Mouse (Mus musculus): Measurements from ENCODE around the gene Cdr2l. TPM values are rescaled to one million over a fixed set of nuclear protein-coding genes. Genes with fewer than 3 reads are reported as not detected.

Gene Cdr2l
- polyA plus RNA-seq, 1 experiment from 2014 or later: 22.4 TPM

GRCm38 (mm10) chr11:115420336-115421190 is 38.8 kb downstream of the Cdr2l start:
- ATAC-seq (ENCODE audit: low FRiP score): peak; percentile 78
- Histone ChIP-seq H3K9me3 (no peaks in the 10 kb centered on the region), H3K4me3 (peak overlapping the region; percentile 90), H3K27me3 (no peaks in the 10 kb centered on the region), H3K27ac (peak overlapping the region; percentile 92), H3K9ac (peak overlapping the region; percentile 96), H3K4me1 (replicated peaks) (peaks cover 44% of the 10 kb centered on the region), H3K36me3 (peaks cover 42% of the 10 kb centered on the region), H3K4me2 (peak overlapping the region; percentile 99)
- WGBS: 2% methylated on average over 42 of the region's 45 CpGs

GRCm38 (mm10) chr11:115421328-115421727 is 39.6 kb downstream of the Cdr2l start:
- Histone ChIP-seq H3K4me2 (peak overlapping the region; percentile 99), H3K27me3 (no peaks in the 10 kb centered on the region), H3K36me3 (peaks cover 42% of the 10 kb centered on the region), H3K27ac (no peak overlapping the region), H3K4me3 (peak overlapping the region; percentile 90), H3K9me3 (no peaks in the 10 kb centered on the region), H3K4me1 (replicated peaks) (peaks cover 44% of the 10 kb centered on the region), H3K9ac (peak overlapping the region; percentile 96; the same call in 1 of the 2 replicates)
- ATAC-seq (ENCODE audit: low FRiP score): no peak
- 55% methylated on average over 1 of the region's 1 CpGs for WGBS

- Histone ChIP-seq H3K27me3 (no peaks in the 10 kb centered on the region), H3K36me3 (peaks cover 42% of the 10 kb centered on the region), H3K4me3 (no peak overlapping the region), H3K9ac (no peak overlapping the region), H3K4me1 (replicated peaks) (peaks cover 43% of the 10 kb centered on the region), H3K9me3 (no peaks in the 10 kb centered on the region), H3K4me2 (no peak overlapping the region), H3K27ac (no peak overlapping the region)
- ATAC-seq (ENCODE audit: low FRiP score): no peak
- WGBS: 91% methylated on average over 16 of the region's 16 CpGs
Observed at GRCm38 (mm10) chr11:115421972-115422371, 40.3 kb downstream of the Cdr2l start.

GRCm38 (mm10) chr11:115423091-115423490 is 41.4 kb downstream of the Cdr2l start:
- ATAC-seq (ENCODE audit: low FRiP score): no peak
- Histone ChIP-seq H3K9me3 (no peaks in the 10 kb centered on the region), H3K9ac (no peak overlapping the region), H3K4me2 (no peak overlapping the region), H3K36me3 (peaks cover 37% of the 10 kb centered on the region), H3K4me3 (no peak overlapping the region), H3K27me3 (no peaks in the 10 kb centered on the region), H3K27ac (no peak overlapping the region), H3K4me1 (replicated peaks) (peaks cover 44% of the 10 kb centered on the region)
- 81% methylated on average over 3 of the region's 3 CpGs for WGBS

- H3K4me1 ChIP-seq (replicated peaks): peaks cover 32% of the 10 kb centered on the region
- no peaks in the 10 kb centered on the region for H3K27me3 ChIP-seq
- H3K9ac ChIP-seq: no peak overlapping the region
- H3K4me3 ChIP-seq: no peak overlapping the region
- no peaks in the 10 kb centered on the region for H3K9me3 ChIP-seq
- peaks cover 48% of the 10 kb centered on the region for H3K36me3 ChIP-seq
- H3K4me2 ChIP-seq: no peak overlapping the region
- ATAC-seq (ENCODE audit: low FRiP score): no peak
- H3K27ac ChIP-seq: no peak overlapping the region
- 88% methylated on average over 7 of the region's 7 CpGs for WGBS
Observed at GRCm38 (mm10) chr11:115424666-115425065, 43.0 kb downstream of the Cdr2l start.

- Histone ChIP-seq H3K36me3 (peaks cover 58% of the 10 kb centered on the region), H3K27me3 (no peaks in the 10 kb centered on the region), H3K9ac (no peak overlapping the region; the same call in 1 of the 2 replicates), H3K27ac (no peak overlapping the region), H3K9me3 (no peaks in the 10 kb centered on the region), H3K4me2 (no peak overlapping the region), H3K4me3 (no peak overlapping the region), H3K4me1 (replicated peaks) (peaks cover 30% of the 10 kb centered on the region)
- 94% methylated on average over 6 of the region's 6 CpGs for WGBS
- ATAC-seq (ENCODE audit: low FRiP score): no peak
Observed at GRCm38 (mm10) chr11:115425671-115426070, 44.0 kb downstream of the Cdr2l start.

GRCm38 (mm10) chr11:115427482-115428331 is 46.0 kb downstream of the Cdr2l start:
- H3K4me1 ChIP-seq (replicated peaks): peaks cover 11% of the 10 kb centered on the region
- no peak overlapping the region for H3K4me3 ChIP-seq
- H3K27me3 ChIP-seq: no peaks in the 10 kb centered on the region
- peak overlapping the region; percentile 36 for H3K4me2 ChIP-seq
- H3K27ac ChIP-seq: peak overlapping the region; percentile 63
- peak overlapping the region; percentile 39; the same call in 1 of the 2 replicates for H3K9ac ChIP-seq
- ATAC-seq (ENCODE audit: low FRiP score): peak; percentile 71
- 33% methylated on average over 20 of the region's 20 CpGs for WGBS
- H3K36me3 ChIP-seq: peaks cover 78% of the 10 kb centered on the region
- no peaks in the 10 kb centered on the region for H3K9me3 ChIP-seq

- Histone ChIP-seq H3K27me3 (no peaks in the 10 kb centered on the region), H3K27ac (no peak overlapping the region), H3K9me3 (no peaks in the 10 kb centered on the region), H3K4me2 (no peak overlapping the region), H3K9ac (no peak overlapping the region), H3K36me3 (peaks cover 79% of the 10 kb centered on the region), H3K4me1 (replicated peaks) (peaks cover 11% of the 10 kb centered on the region), H3K4me3 (no peak overlapping the region)
- no peak for ATAC-seq (ENCODE audit: low FRiP score)
- 89% methylated on average over 7 of the region's 7 CpGs for WGBS
Observed at GRCm38 (mm10) chr11:115429307-115429706, 47.6 kb downstream of the Cdr2l start.

- Histone ChIP-seq H3K27me3 (peaks cover 9% of the 10 kb centered on the region), H3K4me1 (replicated peaks) (peaks cover 16% of the 10 kb centered on the region), H3K4me3 (no peak overlapping the region), H3K4me2 (no peak overlapping the region), H3K9me3 (no peaks in the 10 kb centered on the region), H3K9ac (no peak overlapping the region), H3K27ac (no peak overlapping the region), H3K36me3 (peaks cover 66% of the 10 kb centered on the region)
- ATAC-seq (ENCODE audit: low FRiP score): no peak
- 93% methylated on average over 6 of the region's 6 CpGs for WGBS
Observed at GRCm38 (mm10) chr11:115430561-115430960, 48.8 kb downstream of the Cdr2l start.

GRCm38 (mm10) chr11:115432814-115433213 is 51.1 kb downstream of the Cdr2l start:
- Histone ChIP-seq H3K9ac (no peak overlapping the region), H3K4me2 (no peak overlapping the region), H3K27me3 (peaks cover 9% of the 10 kb centered on the region), H3K4me3 (no peak overlapping the region), H3K9me3 (no peaks in the 10 kb centered on the region), H3K27ac (no peak overlapping the region), H3K4me1 (replicated peaks) (peaks cover 18% of the 10 kb centered on the region), H3K36me3 (peaks cover 46% of the 10 kb centered on the region)
- no peak for ATAC-seq (ENCODE audit: low FRiP score)
- WGBS: 86% methylated on average over 4 of the region's 4 CpGs

GRCm38 (mm10) chr11:115433342-115433741 is 51.6 kb downstream of the Cdr2l start:
- no peaks in the 10 kb centered on the region for H3K9me3 ChIP-seq
- peaks cover 46% of the 10 kb centered on the region for H3K36me3 ChIP-seq
- no peak overlapping the region for H3K27ac ChIP-seq
- ATAC-seq (ENCODE audit: low FRiP score): no peak
- no peak overlapping the region for H3K9ac ChIP-seq
- no peak overlapping the region for H3K4me3 ChIP-seq
- H3K4me1 ChIP-seq (replicated peaks): peaks cover 14% of the 10 kb centered on the region
- H3K4me2 ChIP-seq: no peak overlapping the region
- 83% methylated on average over 6 of the region's 6 CpGs for WGBS
- peaks cover 9% of the 10 kb centered on the region for H3K27me3 ChIP-seq

- peak; percentile 54; the same call in 1 of the 2 replicates for ATAC-seq (ENCODE audit: low FRiP score)
- Histone ChIP-seq H3K27ac (no peak overlapping the region), H3K9me3 (no peaks in the 10 kb centered on the region), H3K4me1 (replicated peaks) (peaks cover 14% of the 10 kb centered on the region), H3K27me3 (peaks cover 9% of the 10 kb centered on the region), H3K9ac (peak overlapping the region; percentile 67), H3K4me3 (peak overlapping the region; percentile 27), H3K36me3 (peaks cover 24% of the 10 kb centered on the region), H3K4me2 (peak overlapping the region; percentile 54)
- 5% methylated on average over 31 of the region's 31 CpGs for WGBS
Observed at GRCm38 (mm10) chr11:115435596-115436337, 54.1 kb downstream of the Cdr2l start.

Data from hindbrain, embryonic 13.5 days (tissue).